ENCODE assay signal across 7 mouse cellular contexts in genomic region chr10:78104555-78105490, GRCm38 (mm10). TPM values are rescaled to one million over a fixed set of nuclear protein-coding genes. Genes with fewer than 3 reads are reported as not detected.
DNase-seq lines count a peak whose midpoint lies in the region; ATAC-seq and TF ChIP-seq lines count a peak whose summit lies in the region.

No protein-coding gene starts in this region.

- no peak overlapping the region for H3K27ac ChIP-seq in midbrain, postnatal 0 days (ENCODE audit: low read depth, low read length)
- no peak overlapping the region for H3K27ac ChIP-seq in midbrain, embryonic 10.5 days (replicated peaks)
- peak overlapping the region; percentile 64 for H3K27ac ChIP-seq in lung, embryonic 16.5 days (ENCODE audit: low read length)
- no peak overlapping the region for H3K27ac ChIP-seq in hindbrain, embryonic 11.5 days (ENCODE audit: low read depth, low read length)

- H3K4me3 ChIP-seq in midbrain, postnatal 0 days (ENCODE audit: low read depth, low read length): no peak overlapping the region
- H3K4me3 ChIP-seq in midbrain, embryonic 10.5 days: no peak overlapping the region
- no peak overlapping the region for H3K4me3 ChIP-seq in lung, embryonic 16.5 days (ENCODE audit: low read length)
- H3K4me3 ChIP-seq in hindbrain, embryonic 11.5 days (ENCODE audit: low read depth, low read length): no peak overlapping the region

- no peak overlapping the region for H3K4me2 ChIP-seq in midbrain, postnatal 0 days (ENCODE audit: low read depth, low read length, poor library complexity, severe bottlenecking)
- no peak overlapping the region; the same call in 1 of the 2 replicates for H3K4me2 ChIP-seq in lung, embryonic 16.5 days (ENCODE audit: low read depth, low read length)
- H3K4me2 ChIP-seq in hindbrain, embryonic 11.5 days (replicated peaks; ENCODE audit: low read depth, low read length): no peak overlapping the region

- no peaks in the 10 kb centered on the region; the same call in 1 of the 2 replicates for H3K4me1 ChIP-seq in midbrain, postnatal 0 days (ENCODE audit: insufficient read depth, low read length)
- H3K4me1 ChIP-seq in midbrain, embryonic 10.5 days: peaks cover 13% of the 10 kb centered on the region
- H3K4me1 ChIP-seq in lung, embryonic 16.5 days (replicated peaks; ENCODE audit: control insufficient read depth, insufficient read depth, low read length): peaks cover 21% of the 10 kb centered on the region; the same call in 1 of the 2 replicates
- no peaks in the 10 kb centered on the region for H3K4me1 ChIP-seq in hindbrain, embryonic 11.5 days (replicated peaks; ENCODE audit: control insufficient read depth, insufficient read depth, low read length)

- DNase-seq in midbrain, postnatal 0 days (ENCODE audit: low spot score): peak; percentile 58
- no peak for DNase-seq in midbrain, embryonic 10.5 days (ENCODE audit: low spot score)
- peak; percentile 48 to 56 for DNase-seq in cerebellum, postnatal 14 days
- peak; percentile 52 to 67 for DNase-seq in kidney, adult 8-10 months
- no peak for DNase-seq in embryo, embryonic 11 days
- no peak for DNase-seq in hindbrain, embryonic 11.5 days (ENCODE audit: low spot score)

- no peak for ATAC-seq in midbrain, postnatal 0 days (ENCODE audit: low FRiP score)
- ATAC-seq in lung, embryonic 16.5 days (ENCODE audit: low read depth): peak; percentile 83
- no peak for ATAC-seq in hindbrain, embryonic 11.5 days (ENCODE audit: low FRiP score)

- WGBS in midbrain, postnatal 0 days: 75% methylated on average over 11 of the region's 11 CpGs
- WGBS in midbrain, embryonic 10.5 days: 85% methylated on average over 11 of the region's 11 CpGs
- WGBS in lung, embryonic 16.5 days: 38% methylated on average over 11 of the region's 11 CpGs
- 89% methylated on average over 11 of the region's 11 CpGs for WGBS in hindbrain, embryonic 11.5 days

- TF ChIP-seq CTCF in midbrain, postnatal 0 days (IDR thresholded peaks at IDR 0.05): no peak

- no peak overlapping the region for H3K9ac ChIP-seq in midbrain, postnatal 0 days (replicated peaks; ENCODE audit: low read length, poor library complexity, severe bottlenecking)
- no peak overlapping the region for H3K9ac ChIP-seq in lung, embryonic 16.5 days (ENCODE audit: low read length)
- no peak overlapping the region for H3K9ac ChIP-seq in hindbrain, embryonic 11.5 days (ENCODE audit: low read depth, low read length)

- H3K27me3 ChIP-seq in midbrain, postnatal 0 days (ENCODE audit: insufficient read depth, low read length): no peaks in the 10 kb centered on the region
- no peaks in the 10 kb centered on the region for H3K27me3 ChIP-seq in midbrain, embryonic 10.5 days (ENCODE audit: low read depth, poor library complexity, severe bottlenecking)
- H3K27me3 ChIP-seq in lung, embryonic 16.5 days (ENCODE audit: control insufficient read depth, insufficient read depth, low read depth, low read length): no peaks in the 10 kb centered on the region; the same call in 1 of the 2 replicates
- H3K27me3 ChIP-seq in hindbrain, embryonic 11.5 days (ENCODE audit: control insufficient read depth, insufficient read depth, low read length): no peaks in the 10 kb centered on the region

- no peaks in the 10 kb centered on the region for H3K9me3 ChIP-seq in midbrain, postnatal 0 days (ENCODE audit: low read length)
- H3K9me3 ChIP-seq in midbrain, embryonic 10.5 days (replicated peaks): no peaks in the 10 kb centered on the region
- H3K9me3 ChIP-seq in lung, embryonic 16.5 days (ENCODE audit: control insufficient read depth, low read length): peaks cover 3% of the 10 kb centered on the region; the same call in 1 of the 2 replicates
- no peaks in the 10 kb centered on the region for H3K9me3 ChIP-seq in hindbrain, embryonic 11.5 days (ENCODE audit: control insufficient read depth, low read length)

- H3K36me3 ChIP-seq in midbrain, postnatal 0 days (ENCODE audit: insufficient read depth, low read length): no peaks in the 10 kb centered on the region
- no peaks in the 10 kb centered on the region for H3K36me3 ChIP-seq in midbrain, embryonic 10.5 days
- no peaks in the 10 kb centered on the region for H3K36me3 ChIP-seq in lung, embryonic 16.5 days (ENCODE audit: control insufficient read depth, insufficient read depth, low read length)
- no peaks in the 10 kb centered on the region for H3K36me3 ChIP-seq in hindbrain, embryonic 11.5 days (ENCODE audit: control insufficient read depth, insufficient read depth, low read length)

RNA-seq across cellular contexts. Expression of gene Icosl, which starts 35.7 kb away (rescaled TPM):
- total RNA-seq in midbrain, postnatal 0 days (2014; rRNA removed): 1.7 and 1.8 TPM in 2 replicates
- polyA plus RNA-seq in midbrain, postnatal 0 days (2015; fragmentation: Nextera tagmentation; extraction: Ambion mirVana): 0.76 and 0.85 TPM in 2 replicates
- polyA plus RNA-seq in midbrain, embryonic 10.5 days (2016; fragmentation: Nextera tagmentation; extraction: Ambion mirVana): 2.2 and 2.6 TPM in 2 replicates
- polyA plus RNA-seq in lung, embryonic 16.5 days (2015; fragmentation: Nextera tagmentation; extraction: Ambion mirVana): 9.5 and 10.2 TPM in 2 replicates
- 1.4 TPM in 2 replicates for polyA plus RNA-seq in hindbrain, embryonic 11.5 days (2014; fragmentation: Nextera tagmentation; extraction: Ambion mirVana)

Comparison
In these comparisons a context has a peak if more than half of its experiments do, and no peak if none do; other contexts are left out.
1. DNase-seq: peak in midbrain, postnatal 0 days (single experiment), cerebellum, postnatal 14 days (2 of 2) and kidney, adult 8-10 months (2 of 2); none in midbrain, embryonic 10.5 days (single experiment), embryo, embryonic 11 days (single experiment) and hindbrain, embryonic 11.5 days (single experiment).